Mouse (Mus musculus) embryonic fibroblast, embryonic 13.5 days (primary cell): ENCODE data around the gene Panx1. TPM values are rescaled to one million over a fixed set of nuclear protein-coding genes. Genes with fewer than 3 reads are reported as not detected.

Experiments
- H3K27ac ChIP-seq: 2 replicates; pipeline ENCODE4 v1.5.1; 2012; ENCODE audit warnings: low read length, control low read depth, inconsistent platforms; ENCODE audit not compliant: insufficient read depth
- H3K4me1 ChIP-seq: 2 replicates; pipeline ENCODE4 v1.6.1; 2011; ENCODE audit warnings: low read length; ENCODE audit not compliant: control insufficient read depth, insufficient read depth
- H3K4me3 ChIP-seq: 2 replicates; pipeline ENCODE4 v1.5.1; 2011; ENCODE audit warnings: mild to moderate bottlenecking, control low read depth, low read length; ENCODE audit not compliant: insufficient read depth
- CTCF ChIP-seq: IDR thresholded peaks from 2 replicates; pipeline ENCODE4 v1.5.1; 2011; ENCODE audit warnings: mild to moderate bottlenecking, control low read depth, low read length, moderate library complexity, borderline replicate concordance; ENCODE audit not compliant: insufficient read depth
- POLR2A ChIP-seq: IDR thresholded peaks from 2 replicates; pipeline ENCODE4 v1.6.1; 2011; ENCODE audit warnings: low read depth, mild to moderate bottlenecking, control low read depth, low read length, moderate library complexity
- polyA plus RNA-seq: library from polyadenylated mRNA; stranded (reverse); fragments of >200 nt; gene quantifications from 2 replicates; pipeline ENCODE4 v1.2.4, GENCODE M21; 2011; ENCODE audit warnings: low read depth; ENCODE audit not compliant: missing spikeins, insufficient read length

The Panx1 gene
- polyA plus RNA-seq = 21.1 and 24.2 TPM in 2 replicates

DNA sequence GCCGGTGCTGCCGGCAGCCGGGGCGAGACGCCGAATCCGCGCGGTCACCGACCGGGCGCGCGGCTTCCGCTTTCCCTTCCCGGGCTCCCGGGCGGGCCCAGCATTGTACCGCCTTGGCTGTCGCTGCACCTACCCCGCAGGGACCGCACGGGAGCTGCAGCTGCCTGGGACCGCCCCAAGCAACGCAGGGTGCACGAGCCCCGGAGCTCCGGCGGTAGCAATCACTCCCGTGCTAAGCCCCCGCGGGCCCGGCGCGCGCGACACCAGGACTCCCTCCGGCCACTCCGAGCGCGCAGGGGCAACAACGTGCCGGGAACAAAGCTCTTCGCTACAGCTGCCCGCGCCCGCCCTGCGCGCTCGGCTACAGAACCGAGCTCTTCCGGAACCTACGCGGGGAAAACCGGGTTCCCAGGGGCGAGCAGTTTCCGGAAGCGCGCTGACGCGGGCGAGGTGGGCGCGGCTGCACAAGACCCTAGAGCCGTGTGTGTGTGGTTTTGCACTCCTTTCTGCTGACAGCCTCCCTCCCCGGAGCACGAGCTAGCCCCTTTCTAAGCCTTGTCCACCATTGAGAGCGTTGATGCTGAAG, at the start of gene Panx1:
Panx1 (minus strand) TSS at position 395 of the 586 bp plus-strand sequence.
- peak within 1 kb of the TSS; percentile 4; the same call in 1 of the 2 replicates for H3K27ac ChIP-seq
- peak within 1 kb of the TSS; percentile 91 for H3K4me3 ChIP-seq
- TF ChIP-seq POLR2A (no peak; the same call in 1 of the 2 replicates), CTCF (no peak)
- no peaks in the 10 kb centered on the region for H3K4me1 ChIP-seq

DNA sequence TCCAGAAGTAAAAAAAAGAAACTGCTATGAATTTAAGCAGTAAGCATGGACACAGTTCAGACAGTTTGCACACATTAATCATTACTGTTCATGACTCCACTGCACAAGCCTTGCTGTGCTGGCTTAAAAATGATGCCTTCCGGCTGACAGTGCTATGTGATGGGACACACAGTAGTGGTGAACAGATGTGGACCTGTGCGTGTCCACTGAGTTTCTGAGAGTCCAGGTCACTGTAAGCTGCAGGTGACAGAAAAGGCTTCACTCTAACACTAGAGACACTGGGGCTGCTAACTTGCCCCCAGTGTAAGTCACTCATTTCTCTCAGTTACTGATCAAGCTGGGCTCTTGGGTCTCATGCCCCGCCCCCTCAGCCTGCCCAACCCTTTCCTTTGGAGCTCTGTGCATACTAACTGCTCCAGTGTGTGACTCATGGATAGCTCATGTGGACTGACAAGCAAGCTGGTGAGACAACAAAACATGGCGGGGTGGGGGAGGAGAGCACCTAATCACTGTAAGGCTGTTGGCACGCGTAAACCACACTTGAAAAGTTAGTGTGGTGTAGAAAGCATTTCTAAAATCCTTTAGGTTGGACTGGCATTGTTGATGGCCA, 23.5 kb upstream of the Panx1 start:
- TF ChIP-seq POLR2A (no peak), CTCF (no peak)
- Histone ChIP-seq H3K27ac (no peak overlapping the region), H3K4me3 (no peak overlapping the region), H3K4me1 (peaks cover 9% of the 10 kb centered on the region; the same call in 1 of the 2 replicates)

DNA sequence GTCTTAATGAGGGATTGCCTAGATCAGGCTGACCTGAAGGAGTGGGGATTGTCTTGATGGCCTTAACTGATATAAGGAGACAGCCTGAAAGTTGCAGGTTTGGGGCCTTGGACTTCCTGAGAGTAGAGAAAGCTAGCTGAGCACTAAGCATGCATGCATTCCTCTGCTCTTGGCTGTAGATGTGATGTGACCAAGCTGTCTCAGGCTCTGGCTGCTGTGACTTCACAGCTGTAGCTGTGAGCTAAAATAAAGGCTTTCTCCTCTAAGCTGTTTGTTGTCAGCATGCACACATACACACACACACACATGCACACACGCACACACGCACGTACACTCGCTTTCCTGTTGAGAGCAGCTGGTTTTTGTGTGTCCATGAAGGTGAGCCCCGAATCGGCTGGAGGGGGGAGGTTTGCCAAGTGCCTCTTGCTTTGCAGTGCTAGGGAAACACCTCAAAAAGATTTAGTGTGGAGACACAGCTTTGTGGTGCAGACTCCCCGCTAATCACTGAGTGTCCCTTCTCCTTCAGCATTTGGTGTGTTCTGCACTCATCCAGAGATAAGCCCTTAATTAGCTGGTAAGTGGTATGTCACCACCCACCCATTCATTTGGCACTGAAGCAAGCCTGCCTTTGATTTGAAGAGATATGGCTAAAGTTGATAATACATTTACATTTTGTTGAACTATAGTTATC, 22.9 kb upstream of the Panx1 start:
- no peak for TF ChIP-seq CTCF
- no peak for TF ChIP-seq POLR2A
- Histone ChIP-seq H3K4me3 (no peak overlapping the region), H3K27ac (no peak overlapping the region), H3K4me1 (peaks cover 9% of the 10 kb centered on the region; the same call in 1 of the 2 replicates)

DNA sequence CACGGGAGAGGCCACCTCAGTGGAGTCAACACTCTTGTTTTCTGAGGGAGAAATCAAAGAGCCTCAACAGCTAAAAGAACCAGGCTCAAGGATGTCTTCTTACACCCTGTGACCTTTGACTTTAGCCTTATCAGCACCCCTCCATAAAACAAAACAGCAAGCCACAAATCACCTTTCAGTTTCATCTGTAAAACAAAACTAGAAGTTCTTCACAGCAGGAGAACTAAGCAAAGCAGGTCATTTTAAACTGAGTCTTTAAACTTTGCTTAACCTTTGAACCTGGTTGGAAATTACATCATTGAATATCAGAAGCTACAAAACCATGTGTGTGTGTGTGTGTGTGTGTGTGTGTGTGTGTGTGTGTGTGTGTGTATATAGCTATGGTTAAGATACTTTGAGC, 18.9 kb upstream of the Panx1 start:
- Histone ChIP-seq H3K4me1 (peaks cover 8% of the 10 kb centered on the region; the same call in 1 of the 2 replicates), H3K4me3 (no peak overlapping the region), H3K27ac (no peak overlapping the region)
- no peak for TF ChIP-seq POLR2A
- no peak for TF ChIP-seq CTCF

DNA sequence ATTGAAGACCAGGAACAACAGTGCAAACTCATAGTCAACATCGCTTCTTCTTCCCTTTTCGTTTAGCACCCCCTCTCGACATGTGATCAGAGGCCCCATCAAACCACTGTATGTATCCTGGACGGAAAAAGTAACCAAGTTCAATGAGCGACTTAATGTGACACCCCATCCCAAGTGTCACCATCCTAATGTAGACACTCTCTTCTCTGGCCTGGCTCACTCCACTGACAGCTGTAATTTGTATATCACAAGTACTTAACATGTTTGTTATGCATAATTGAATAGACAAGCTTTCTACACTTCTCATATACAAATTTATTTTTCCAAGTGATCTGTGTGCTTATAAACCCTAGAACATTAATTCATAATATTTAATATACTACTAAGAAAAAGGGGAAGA, 15.6 kb upstream of the Panx1 start:
- no peak for TF ChIP-seq POLR2A
- no peak for TF ChIP-seq CTCF
- Histone ChIP-seq H3K4me1 (no peaks in the 10 kb centered on the region), H3K4me3 (no peak overlapping the region), H3K27ac (no peak overlapping the region)

DNA sequence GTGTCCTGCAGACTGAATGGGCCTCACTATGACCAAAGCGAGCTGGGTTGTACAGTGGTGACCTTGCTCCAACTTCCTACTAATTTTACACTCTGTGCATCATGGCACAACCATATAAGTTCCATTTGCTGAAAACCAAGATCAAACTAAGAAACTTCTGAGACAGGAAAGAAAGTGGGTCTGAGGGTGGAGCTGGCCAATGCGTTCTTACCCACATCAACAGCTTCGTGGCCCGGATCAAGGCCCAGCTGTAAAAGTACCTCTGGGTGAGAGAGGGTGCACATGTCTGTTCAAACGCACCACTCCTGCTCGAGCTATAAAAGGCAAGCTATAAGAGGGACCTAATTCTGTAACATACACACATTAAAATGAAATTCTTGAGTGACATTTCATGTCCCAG, 14.7 kb upstream of the Panx1 start:
- Histone ChIP-seq H3K4me3 (no peak overlapping the region), H3K4me1 (no peaks in the 10 kb centered on the region), H3K27ac (no peak overlapping the region)
- TF ChIP-seq CTCF (no peak), POLR2A (no peak)

DNA sequence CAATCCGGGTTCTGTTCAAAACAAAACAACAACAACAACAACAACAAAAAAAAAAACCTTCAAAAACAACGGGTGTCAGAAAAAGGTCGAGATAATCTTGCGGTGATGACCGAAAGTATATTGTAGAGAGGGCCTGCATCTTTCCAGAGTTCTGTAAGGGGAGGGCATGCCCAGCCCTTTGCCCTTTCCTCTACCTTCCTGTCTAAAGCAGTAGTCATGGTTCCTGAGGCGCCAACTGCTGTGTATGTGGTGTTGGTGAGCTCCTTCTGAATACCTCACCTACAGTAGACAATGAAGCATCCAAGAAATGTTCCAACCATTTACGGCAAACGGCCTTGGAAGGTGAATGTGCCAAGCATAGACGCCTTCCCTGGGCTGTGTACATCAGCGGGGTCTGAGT, 462 bp upstream of the Panx1 start:
- no peak for TF ChIP-seq POLR2A
- no peak for TF ChIP-seq CTCF
- no peaks in the 10 kb centered on the region for H3K4me1 ChIP-seq
- H3K4me3 ChIP-seq = peak overlapping the region; percentile 91
- no peak overlapping the region for H3K27ac ChIP-seq

DNA sequence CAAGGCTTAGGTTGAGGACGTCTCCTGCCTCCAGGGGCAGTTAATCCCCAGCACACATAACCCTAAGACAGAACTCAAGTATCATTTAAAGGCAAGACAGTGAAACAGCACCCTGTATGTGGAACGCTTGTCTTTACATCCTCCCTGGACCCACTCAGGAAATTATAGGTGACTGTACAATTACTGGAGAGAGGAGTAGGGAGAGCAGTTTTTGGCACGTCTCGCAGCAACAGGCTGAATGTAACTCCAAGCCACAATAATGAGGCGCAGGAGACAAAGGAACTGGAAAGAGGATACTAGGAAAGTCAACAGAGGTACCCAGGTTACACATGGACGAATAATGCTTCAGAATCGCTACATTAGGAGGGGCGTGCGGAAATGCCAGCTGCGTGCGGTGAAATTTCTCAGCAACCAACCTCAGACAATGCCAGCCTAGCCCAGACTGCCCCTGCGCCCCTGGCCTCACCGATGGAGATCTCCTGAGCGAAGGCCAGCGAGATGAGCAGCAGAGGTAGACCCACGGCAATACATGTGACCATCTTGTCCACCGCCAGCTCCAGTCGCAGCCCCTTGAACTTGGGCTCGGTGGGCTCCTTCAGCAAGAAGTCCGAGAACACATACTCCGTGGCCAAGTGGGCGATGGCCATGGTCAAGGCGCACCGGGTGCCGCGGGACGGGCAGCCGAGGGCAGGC, 741 bp downstream of the Panx1 start:
- H3K27ac ChIP-seq = peak overlapping the region; percentile 4; the same call in 1 of the 2 replicates
- no peak for TF ChIP-seq POLR2A
- TF ChIP-seq CTCF = no peak
- H3K4me1 ChIP-seq = no peaks in the 10 kb centered on the region
- peak overlapping the region; percentile 91 for H3K4me3 ChIP-seq

DNA sequence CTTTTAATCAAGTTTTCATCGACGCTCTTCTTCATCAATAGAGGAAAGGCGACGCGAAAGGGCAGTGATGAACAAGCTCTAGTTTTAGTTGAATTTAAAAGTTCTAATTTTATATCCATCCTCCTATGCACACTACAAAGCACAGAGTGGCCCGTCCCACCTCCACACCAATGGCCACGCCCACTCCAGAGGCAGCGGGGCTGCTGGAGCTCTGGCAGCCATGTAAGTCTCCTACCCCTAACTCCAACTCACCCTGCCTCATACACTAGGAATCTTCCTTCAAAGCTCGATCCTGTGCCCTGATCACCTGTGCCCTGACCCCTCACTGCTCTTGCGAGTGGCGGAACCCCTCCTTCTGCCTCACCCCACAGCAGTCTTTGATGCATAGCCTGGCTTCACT, 3.7 kb downstream of the Panx1 start:
- Histone ChIP-seq H3K4me1 (no peaks in the 10 kb centered on the region), H3K27ac (no peak overlapping the region), H3K4me3 (no peak overlapping the region)
- no peak for TF ChIP-seq POLR2A
- TF ChIP-seq CTCF = no peak
